25 mouse cellular contexts compared by ENCODE assay signal in the genomic region with DNA sequence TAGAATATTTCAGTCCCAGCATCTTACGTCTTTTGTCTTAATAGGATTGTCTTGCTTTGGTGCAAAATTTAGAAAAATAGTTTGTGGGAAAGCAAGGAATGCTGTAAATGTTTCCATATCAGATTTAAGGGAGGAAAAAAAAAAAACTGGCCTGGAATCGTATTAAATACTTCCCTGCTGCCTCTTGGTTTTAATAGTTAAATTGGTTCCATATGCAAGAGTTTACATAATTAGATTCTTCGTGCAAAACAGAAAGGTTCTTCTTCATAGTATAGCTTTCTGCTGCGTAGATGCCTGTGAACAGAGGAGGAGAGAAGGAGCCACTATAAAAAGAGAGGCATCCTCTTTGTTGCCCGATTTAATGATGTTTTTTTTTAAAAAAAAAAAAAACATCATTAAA.
A peak's percentile ranks its signal among the peaks of the same experiment; 100 is the strongest.
DNase-seq lines count a peak whose midpoint lies in the region; ATAC-seq and TF ChIP-seq lines count a peak whose summit lies in the region.
"Had no signal": no experiment of that assay in that cellular context is flagged by ENCODE, and none has a peak within 500 bp of the region (broad histone marks: within the 10 kb centered on the region; RNA-seq: fewer than 3 reads in every experiment).

No protein-coding gene starts in this region.

- H3K4me3 ChIP-seq in gastrocnemius, adult 2 months, result no peak overlapping the region
- no peak overlapping the region for H3K4me3 ChIP-seq in midbrain, embryonic 11.5 days (ENCODE audit: low read depth, low read length)
- H3K4me3 ChIP-seq in midbrain, embryonic 10.5 days, result no peak overlapping the region
- no peak overlapping the region for H3K4me3 ChIP-seq in midbrain, embryonic 13.5 days (replicated peaks)
- H3K4me3 ChIP-seq in thymus, adult 2 months (ENCODE audit: control insufficient read depth, insufficient read depth, low read length), result no peak overlapping the region
- H3K4me3 ChIP-seq: forebrain, embryonic 13.5 days; heart, embryonic 12.5 days; hindbrain, embryonic 12.5 days; intestine, embryonic 15.5 days; myocyte had no signal

- no peak for DNase-seq in gastrocnemius, adult 2 months
- no peak for DNase-seq in gastrocnemius, postnatal 4 days (ENCODE audit: low spot score in 2 of 2)
- peak; percentile 81 for DNase-seq in midbrain, embryonic 11.5 days (ENCODE audit: low spot score, missing footprints)
- DNase-seq in midbrain, embryonic 10.5 days (ENCODE audit: low spot score), result no peak
- DNase-seq in urinary bladder, postnatal 14 days (ENCODE audit: low spot score), result no peak
- no peak for DNase-seq in thymus, adult 2 months
- DNase-seq: adrenal gland, adult 8-10 months; cerebellum, adult 11-12 months; cerebellum, postnatal 10 days; gastrocnemius, postnatal 14 days; heart, adult 18-20 months; heart, postnatal 10 days; kidney, adult 8-10 months; kidney, postnatal 14 days; thymus, postnatal 14 days had no signal

- no peak overlapping the region for H3K9ac ChIP-seq in midbrain, embryonic 11.5 days (ENCODE audit: low read length)
- no peak overlapping the region for H3K9ac ChIP-seq in midbrain, embryonic 13.5 days (replicated peaks)
- H3K9ac ChIP-seq: forebrain, embryonic 13.5 days; heart, embryonic 12.5 days; hindbrain, embryonic 12.5 days; intestine, embryonic 15.5 days; limb, embryonic 13.5 days; liver, embryonic 14.5 days had no signal

- no peak for ATAC-seq in midbrain, embryonic 11.5 days (ENCODE audit: low FRiP score)
- no peak for ATAC-seq in midbrain, embryonic 13.5 days
- ATAC-seq: forebrain, embryonic 13.5 days; intestine, embryonic 15.5 days had no signal

- TF ChIP-seq POLR2A in thymus, adult 2 months (IDR thresholded peaks at IDR 0.05; ENCODE audit: control insufficient read depth, extremely low read depth, insufficient read depth, low read length, poor library complexity), result no peak

- peak overlapping the region; percentile 60; the same call in 1 of the 2 replicates for H3K27ac ChIP-seq in gastrocnemius, adult 2 months
- H3K27ac ChIP-seq in midbrain, embryonic 11.5 days (ENCODE audit: low read depth, low read length), result no peak overlapping the region
- H3K27ac ChIP-seq in midbrain, embryonic 10.5 days (replicated peaks), result no peak overlapping the region
- no peak overlapping the region for H3K27ac ChIP-seq in midbrain, embryonic 13.5 days
- H3K27ac ChIP-seq in thymus, adult 2 months (ENCODE audit: control insufficient read depth, insufficient read depth, low read length), result no peak overlapping the region
- H3K27ac ChIP-seq: forebrain, embryonic 13.5 days; hindbrain, embryonic 12.5 days; intestine, embryonic 15.5 days; limb, embryonic 13.5 days; liver, embryonic 14.5 days; macrophage had no signal

- intact Hi-C loops in gastrocnemius, adult 2 months (cut with DNase I), result no loop called here

- no peak overlapping the region for H3K4me2 ChIP-seq in midbrain, embryonic 11.5 days
- H3K4me2 ChIP-seq in midbrain, embryonic 13.5 days (replicated peaks), result peak overlapping the region; percentile 2; the same call in 1 of the 2 replicates
- H3K4me2 ChIP-seq: forebrain, embryonic 13.5 days; heart, embryonic 12.5 days had no signal

- WGBS in midbrain, embryonic 11.5 days, result 48% methylated on average over 5 of the region's 5 CpGs
- 47% methylated on average over 5 of the region's 5 CpGs for WGBS in midbrain, embryonic 10.5 days
- 57% methylated on average over 5 of the region's 5 CpGs for WGBS in midbrain, embryonic 13.5 days
- 93% methylated on average over 5 of the region's 5 CpGs for WGBS in thymus, adult 2 months

- H3K4me1 ChIP-seq in midbrain, embryonic 11.5 days (ENCODE audit: control insufficient read depth, insufficient read depth, low read length), result peaks cover 8% of the 10 kb centered on the region
- H3K4me1 ChIP-seq in midbrain, embryonic 10.5 days, result peaks cover 37% of the 10 kb centered on the region
- peaks cover 22% of the 10 kb centered on the region for H3K4me1 ChIP-seq in midbrain, embryonic 13.5 days (replicated peaks)
- H3K4me1 ChIP-seq in thymus, adult 2 months (replicated peaks; ENCODE audit: control insufficient read depth, insufficient read depth, low read length), result peaks cover 17% of the 10 kb centered on the region

- no peak for TF ChIP-seq CTCF in gastrocnemius, adult 2 months (IDR thresholded peaks at IDR 0.05)
- TF ChIP-seq CTCF in thymus, adult 2 months (IDR thresholded peaks at IDR 0.05; ENCODE audit: borderline replicate concordance, control insufficient read depth, extremely low read depth, insufficient read depth, low read length, poor library complexity), result no peak

- H3K27me3 ChIP-seq in midbrain, embryonic 11.5 days (ENCODE audit: control insufficient read depth, insufficient read depth, low read length), result peaks cover 13% of the 10 kb centered on the region; the same call in 1 of the 2 replicates
- H3K27me3 ChIP-seq in midbrain, embryonic 10.5 days (ENCODE audit: low read depth, poor library complexity, severe bottlenecking), result peaks cover 65% of the 10 kb centered on the region
- H3K27me3 ChIP-seq in midbrain, embryonic 13.5 days, result peaks cover 45% of the 10 kb centered on the region
- peaks cover 7% of the 10 kb centered on the region; the same call in 1 of the 2 replicates for H3K27me3 ChIP-seq in thymus, adult 2 months (ENCODE audit: control insufficient read depth, insufficient read depth, low read length)

- H3K36me3 ChIP-seq in midbrain, embryonic 11.5 days (ENCODE audit: control insufficient read depth, insufficient read depth, low read length), result no peaks in the 10 kb centered on the region
- H3K36me3 ChIP-seq in midbrain, embryonic 10.5 days, result no peaks in the 10 kb centered on the region
- H3K36me3 ChIP-seq in midbrain, embryonic 13.5 days, result no peaks in the 10 kb centered on the region
- H3K36me3 ChIP-seq in thymus, adult 2 months (ENCODE audit: control insufficient read depth, insufficient read depth, low read length), result no peaks in the 10 kb centered on the region
- H3K36me3 ChIP-seq: G1E; heart, embryonic 12.5 days; hindbrain, embryonic 12.5 days; intestine, embryonic 15.5 days; limb, embryonic 13.5 days had no signal

- no peaks in the 10 kb centered on the region for H3K9me3 ChIP-seq in midbrain, embryonic 11.5 days (ENCODE audit: control insufficient read depth, low read length)
- no peaks in the 10 kb centered on the region for H3K9me3 ChIP-seq in midbrain, embryonic 10.5 days (replicated peaks)
- no peaks in the 10 kb centered on the region for H3K9me3 ChIP-seq in midbrain, embryonic 13.5 days
- H3K9me3 ChIP-seq: forebrain, embryonic 13.5 days; heart, embryonic 12.5 days; hindbrain, embryonic 12.5 days; intestine, embryonic 15.5 days; limb, embryonic 13.5 days had no signal
